8 mouse cellular contexts compared by ENCODE assay signal in genomic region chr4:144890690-144891120, GRCm38 (mm10). TPM values are rescaled to one million over a fixed set of nuclear protein-coding genes. Genes with fewer than 3 reads are reported as not detected.
DNase-seq lines count a peak whose midpoint lies in the region; ATAC-seq and TF ChIP-seq lines count a peak whose summit lies in the region.

No protein-coding gene starts in this region.

- H3K9ac ChIP-seq in CH12.LX (ENCODE audit: insufficient read depth, low read depth): peak overlapping the region; percentile 59
- no peak overlapping the region for H3K9ac ChIP-seq in heart, embryonic 12.5 days

- peaks cover 3 to 35% of the 10 kb centered on the region in 2 experiments for H3K4me1 ChIP-seq in CH12.LX (ENCODE audit: control insufficient read depth in 1 of 2, insufficient read depth in 2 of 2)
- H3K4me1 ChIP-seq in embryonic facial prominence, embryonic 10.5 days: peaks cover 42% of the 10 kb centered on the region
- peaks cover 39% of the 10 kb centered on the region for H3K4me1 ChIP-seq in heart, embryonic 12.5 days (replicated peaks)

- H3K36me3 ChIP-seq in CH12.LX (replicated peaks in 1 of 2; ENCODE audit: control insufficient read depth in 1 of 2, insufficient read depth in 1 of 2, low read length in 1 of 2): peaks cover 0 to 3% of the 10 kb centered on the region in 2 experiments
- H3K36me3 ChIP-seq in embryonic facial prominence, embryonic 10.5 days (replicated peaks): no peaks in the 10 kb centered on the region
- H3K36me3 ChIP-seq in heart, embryonic 12.5 days: no peaks in the 10 kb centered on the region

- H3K4me3 ChIP-seq in CH12.LX (replicated peaks in 1 of 3; ENCODE audit: low read depth in 2 of 3, low read length in 2 of 3, poor library complexity in 1 of 3): peak overlapping the region in 1 of 3 experiments; percentile 61
- H3K4me3 ChIP-seq in embryonic facial prominence, embryonic 10.5 days: no peak overlapping the region
- H3K4me3 ChIP-seq in heart, embryonic 12.5 days: no peak overlapping the region

- TF ChIP-seq CTCF in CH12.LX (conservative IDR thresholded peaks at IDR 0.05 in 1 of 2, IDR thresholded peaks at IDR 0.05 in 1 of 2; ENCODE audit: low read depth in 2 of 2, low read length in 2 of 2): peak; percentile 94 to 98

- DNase-seq in CH12.LX (ENCODE audit: extremely low read depth): peak; percentile 85
- peak; percentile 71 for DNase-seq in embryonic facial prominence, embryonic 10.5 days (ENCODE audit: low spot score)
- DNase-seq in kidney, postnatal 36 days: peak; percentile 55 to 65
- DNase-seq in lung, postnatal 10 days: peak; percentile 76
- DNase-seq in retina, postnatal 1 day: peak; percentile 88
- peak; percentile 68 for DNase-seq in yolk sac, embryonic 10.5 days (ENCODE audit: low spot score)

- TF ChIP-seq EP300 in CH12.LX (IDR thresholded peaks at IDR 0.05; ENCODE audit: low read length): no peak

- H3K27me3 ChIP-seq in CH12.LX (replicated peaks): no peaks in the 10 kb centered on the region
- H3K27me3 ChIP-seq in embryonic facial prominence, embryonic 10.5 days (replicated peaks; ENCODE audit: low read depth, poor library complexity, severe bottlenecking): peaks cover 36% of the 10 kb centered on the region
- peaks cover 11% of the 10 kb centered on the region; the same call in 1 of the 2 replicates for H3K27me3 ChIP-seq in heart, embryonic 12.5 days (replicated peaks)

- H3K4me2 ChIP-seq in CH12.LX (ENCODE audit: insufficient read depth, low read depth, poor library complexity, severe bottlenecking): peak overlapping the region; percentile 88; the same call in 1 of the 2 replicates
- H3K4me2 ChIP-seq in heart, embryonic 12.5 days: 0 out of 2 replicates have a peak overlapping the region, but pooled peaks have one; percentile 3

- 11% methylated on average over 7 of the region's 7 CpGs for WGBS in embryonic facial prominence, embryonic 10.5 days
- whole genome bisulfite sequencing in heart, embryonic 12.5 days: 13% methylated on average over 7 of the region's 7 CpGs

- no peak; the same call in none of the 2 replicates for TF ChIP-seq RAD21 in CH12.LX (IDR thresholded peaks at IDR 0.05; ENCODE audit: low read depth, low read length)

- no peaks in the 10 kb centered on the region for H3K9me3 ChIP-seq in CH12.LX (replicated peaks; ENCODE audit: low read length)
- H3K9me3 ChIP-seq in embryonic facial prominence, embryonic 10.5 days: no peaks in the 10 kb centered on the region
- no peaks in the 10 kb centered on the region for H3K9me3 ChIP-seq in heart, embryonic 12.5 days (replicated peaks)

- ATAC-seq in activated CD4-positive, CD25-positive, alpha-beta regulatory T cell, adult 4 months: peak; percentile 40
- 0 out of 2 replicates have a peak, but pooled peaks have one; percentile 19 for ATAC-seq in heart, embryonic 12.5 days (ENCODE audit: insufficient number of reproducible peaks, low FRiP score)

- peaks cover 20% of the 10 kb centered on the region for H3K79me2 ChIP-seq in CH12.LX (replicated peaks; ENCODE audit: control insufficient read depth, extremely low read depth, insufficient read depth, poor library complexity, severe bottlenecking)

- in situ Hi-C loops in CH12.LX (cut with MboI; ENCODE audit: low pct_ligation_motif_present, low pct_unique_long_range_greater_than_20kb, low sequenced_read_pairs): loop anchor here (25.0 kb wide), 2 partner anchors 328 to 397 kb away; partner anchors contain the start of gene Gm13124

- no peak for TF ChIP-seq POLR2A in CH12.LX (IDR thresholded peaks at IDR 0.05; ENCODE audit: low read depth, low read length)

- peak overlapping the region; percentile 97 for H3K27ac ChIP-seq in CH12.LX (ENCODE audit: insufficient read depth, low read depth)
- H3K27ac ChIP-seq in embryonic facial prominence, embryonic 10.5 days (replicated peaks): no peak overlapping the region
- no peak overlapping the region for H3K27ac ChIP-seq in heart, embryonic 12.5 days (ENCODE audit: poor library complexity, severe bottlenecking)

- dilution Hi-C loops in CH12.LX (cut with MboI; ENCODE audit: extremely low pct_ligation_motif_present, extremely low pct_unique_long_range_greater_than_20kb, low sequenced_read_pairs): loop anchor here (25.0 kb wide), 1 partner anchor 97 kb away; no protein-coding TSS in a partner anchor

TF ChIP-seq in CH12.LX, 34 proteins besides CTCF, POLR2A, EP300 and RAD21:
- TF ChIP-seq KAT2A (IDR thresholded peaks at IDR 0.05; ENCODE audit: insufficient replicate concordance, low read length) (no peak), ZC3H11A (IDR thresholded peaks at IDR 0.05; ENCODE audit: low read depth, low read length) (peak; percentile 56), TBP (conservative IDR thresholded peaks at IDR 0.05; ENCODE audit: low read depth, low read length) (no peak), TCF12 (IDR thresholded peaks at IDR 0.05; ENCODE audit: low read depth, low read length) (no peak), MAFK (IDR thresholded peaks at IDR 0.05; ENCODE audit: insufficient replicate concordance, low read length) (no peak), MYC (IDR thresholded peaks at IDR 0.05; ENCODE audit: low read depth, low read length) (no peak), USF1 (IDR thresholded peaks at IDR 0.05; ENCODE audit: low read depth, low read length) (no peak), HCFC1 (IDR thresholded peaks at IDR 0.05; ENCODE audit: low read depth, low read length) (no peak; the same call in 1 of the 2 replicates), IRF4 (IDR thresholded peaks at IDR 0.05; ENCODE audit: low read depth, low read length) (no peak), CHD1 (IDR thresholded peaks at IDR 0.05; ENCODE audit: low read depth, low read length) (no peak), CHD2 (IDR thresholded peaks at IDR 0.05; ENCODE audit: low read length) (no peak), MEF2A (IDR thresholded peaks at IDR 0.05; ENCODE audit: borderline replicate concordance, low read depth, low read length) (peak; percentile 29; the same call in 1 of the 2 replicates), JUN (IDR thresholded peaks at IDR 0.05; ENCODE audit: insufficient read depth, low read depth, low read length) (no peak), SMC3 (IDR thresholded peaks at IDR 0.05; ENCODE audit: low read depth, low read length) (peak; percentile 86), NRF1 (IDR thresholded peaks at IDR 0.05; ENCODE audit: low read depth, low read length) (no peak), RCOR1 (conservative IDR thresholded peaks at IDR 0.05; ENCODE audit: low read depth, low read length) (no peak), JUND (conservative IDR thresholded peaks at IDR 0.05; ENCODE audit: low read depth, low read length) (no peak), ZKSCAN1 (IDR thresholded peaks at IDR 0.05; ENCODE audit: borderline replicate concordance, low read depth, low read length) (no peak), SIN3A (IDR thresholded peaks at IDR 0.05; ENCODE audit: low read length) (no peak)

RNA-seq across cellular contexts. Expression of gene Dhrs3, which starts 1.9 kb away (rescaled TPM):
- total RNA-seq in CH12.LX (2012; rRNA removed): 24.4 and 37.7 TPM in 2 replicates
- 8.7 and 10.5 TPM in 2 replicates for total RNA-seq in CH12.LX (2014; rRNA removed)
- polyA plus RNA-seq in CH12.LX (2012; ENCODE audit: insufficient read length, low read depth): 7.8 and 7.9 TPM in 2 replicates
- polyA plus RNA-seq in activated CD4-positive, CD25-positive, alpha-beta regulatory T cell, adult 4 months (2017; shearing (Covaris generic)): 10 to 100 TPM; 46.8 to 47.3 TPM
- 22.0 and 30.2 TPM in 2 replicates for polyA plus RNA-seq in embryonic facial prominence, embryonic 10.5 days (2016; fragmentation: Nextera tagmentation; extraction: Ambion mirVana)
- polyA plus RNA-seq in heart, embryonic 12.5 days (2016; fragmentation: Nextera tagmentation; extraction: Ambion mirVana): 28.4 and 30.0 TPM in 2 replicates
